Mouse (Mus musculus): Measurements from ENCODE around the gene Dcaf15.

DNA sequence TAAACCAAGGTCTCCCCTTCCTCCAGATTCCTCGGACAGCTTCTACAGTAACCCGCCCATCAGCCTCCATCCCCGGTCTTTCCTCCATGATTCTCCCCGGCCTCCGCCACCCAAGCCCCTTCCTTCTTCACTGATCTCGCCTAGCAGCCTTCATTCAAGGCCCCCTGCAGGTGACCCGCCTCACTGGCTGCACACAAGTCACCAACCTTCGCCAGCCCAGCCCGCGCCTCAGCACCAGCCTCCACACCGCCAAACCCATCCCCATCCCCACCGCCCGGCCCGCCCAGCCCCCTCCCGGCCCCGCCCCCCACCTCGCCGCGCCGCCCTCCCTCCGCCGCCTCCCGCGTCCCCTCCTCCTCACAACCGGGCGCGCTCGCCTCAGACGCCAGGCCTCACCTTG is 347 bp downstream of the Dcaf15 start:
- no peak for TF ChIP-seq CTCF (IDR thresholded peaks at IDR 0.05; ENCODE audit: borderline replicate concordance, insufficient read depth, low read depth, low read length)
- no peak for TF ChIP-seq POLR2A (IDR thresholded peaks at IDR 0.05; ENCODE audit: borderline replicate concordance, insufficient read depth, low read length)
